Mouse (Mus musculus): ENCODE data around the gene Ahctf1.

Gene Ahctf1

DNA sequence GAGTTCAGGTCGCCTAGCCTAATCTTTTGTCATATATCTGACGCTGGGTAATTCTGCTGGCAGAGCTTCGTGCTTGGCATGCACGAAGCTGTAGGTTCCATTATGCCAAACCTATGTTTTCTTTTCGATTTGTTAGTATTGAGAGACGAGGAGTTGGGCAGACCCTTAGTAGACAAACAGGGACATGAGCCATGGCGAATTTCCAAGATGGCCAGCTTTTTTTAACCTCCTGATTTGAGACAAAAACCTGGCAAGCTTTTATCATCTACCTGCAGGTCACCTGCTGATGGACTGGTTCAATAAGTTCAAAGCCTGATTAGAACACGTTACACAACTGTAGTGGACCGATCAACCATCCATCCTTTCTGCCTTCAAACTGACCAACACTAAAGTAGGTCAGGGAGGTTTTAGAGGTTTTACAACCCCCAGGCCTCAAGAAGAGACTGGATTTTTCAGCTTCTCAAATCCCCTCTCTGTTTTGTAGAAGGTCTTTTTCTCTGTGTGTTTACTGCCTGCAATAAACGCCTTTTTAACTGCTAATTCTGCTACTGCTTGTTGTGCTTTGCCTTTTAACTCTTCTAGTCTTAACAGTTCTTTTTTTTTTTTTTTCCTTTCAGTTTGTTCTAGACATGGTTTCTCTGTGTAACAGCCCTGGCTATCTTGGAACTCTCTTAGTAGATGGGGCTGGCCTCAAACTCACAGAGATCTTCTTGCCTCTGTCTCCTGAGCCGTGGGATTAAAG lies 831 bp upstream of the Ahctf1 start:
- in situ Hi-C loops (cut with MboI, MseI), result no loop called here

DNA sequence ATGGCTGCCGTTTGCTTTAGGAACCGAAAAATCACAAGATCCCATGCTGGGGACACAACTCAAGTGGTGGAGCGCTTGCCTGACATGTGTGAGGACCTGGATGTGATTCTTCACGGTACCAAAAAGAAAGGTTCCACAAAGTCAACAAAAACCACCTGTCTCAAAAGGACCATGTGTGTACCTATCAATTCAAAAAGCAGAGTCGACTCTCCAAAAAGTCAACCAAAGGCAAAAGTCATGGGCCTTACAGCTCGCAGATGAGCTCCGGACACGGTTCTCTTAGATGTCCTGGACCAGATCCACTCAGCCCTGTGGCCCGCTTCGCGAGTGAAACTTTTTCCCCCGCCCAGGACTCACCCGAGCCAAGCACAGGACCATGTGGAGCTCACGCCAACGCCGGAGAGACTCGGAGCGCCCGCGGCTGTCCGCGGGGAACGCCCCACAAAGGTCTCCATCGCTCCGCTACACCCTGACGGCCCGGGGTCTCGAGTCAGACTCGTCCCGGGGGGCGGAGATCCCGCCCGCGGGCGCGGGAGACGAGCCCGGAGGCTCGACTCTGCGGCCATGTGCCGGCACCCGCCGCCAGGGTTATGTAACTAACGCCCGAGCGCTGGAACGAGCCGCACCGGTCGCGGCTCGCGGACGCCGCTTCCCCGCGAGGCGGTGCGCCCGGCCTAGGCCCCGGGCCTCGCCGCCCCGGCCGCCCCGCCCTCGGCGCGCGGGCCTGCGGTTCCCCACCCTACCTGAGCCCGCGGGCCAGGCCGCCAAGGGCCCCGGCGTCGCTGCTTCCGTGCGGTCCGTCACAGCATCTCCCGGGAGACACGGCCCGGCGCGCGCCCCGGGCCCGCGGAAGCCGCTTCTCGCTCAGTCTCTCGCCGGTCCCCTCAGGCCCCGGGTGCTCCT lies 619 bp downstream of the Ahctf1 start, which contains the start of gene Gm10518:
Gene Gm10518 (plus strand): TSS at position 767 of the 903 bp plus-strand sequence.
- in situ Hi-C loops (cut with MboI, MseI), result no loop called here

DNA sequence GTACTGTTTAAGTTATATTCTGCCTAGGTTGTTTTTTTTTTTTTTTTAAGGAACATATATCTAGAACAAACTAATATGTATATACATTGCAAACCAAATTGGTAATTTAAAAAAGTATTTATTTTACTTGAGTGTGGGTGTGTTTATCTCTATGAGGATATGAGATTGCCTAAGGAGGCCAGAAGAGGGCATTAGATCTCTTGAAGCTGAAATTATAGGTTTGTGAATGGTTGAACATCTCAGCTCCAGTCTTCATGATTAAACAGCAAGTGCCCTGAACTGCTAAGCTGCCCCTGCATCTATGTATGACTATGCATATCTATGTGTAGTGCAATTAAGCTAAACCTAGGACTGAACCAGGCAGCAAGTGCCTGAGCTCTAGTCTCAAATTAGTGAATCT lies 4.7 kb downstream of the Ahctf1 start:
- in situ Hi-C loops (cut with MboI, MseI), result loop anchor here (25.0 kb wide), 1 partner anchor 1064 kb away; the partner anchor contains the start of gene Sde2

DNA sequence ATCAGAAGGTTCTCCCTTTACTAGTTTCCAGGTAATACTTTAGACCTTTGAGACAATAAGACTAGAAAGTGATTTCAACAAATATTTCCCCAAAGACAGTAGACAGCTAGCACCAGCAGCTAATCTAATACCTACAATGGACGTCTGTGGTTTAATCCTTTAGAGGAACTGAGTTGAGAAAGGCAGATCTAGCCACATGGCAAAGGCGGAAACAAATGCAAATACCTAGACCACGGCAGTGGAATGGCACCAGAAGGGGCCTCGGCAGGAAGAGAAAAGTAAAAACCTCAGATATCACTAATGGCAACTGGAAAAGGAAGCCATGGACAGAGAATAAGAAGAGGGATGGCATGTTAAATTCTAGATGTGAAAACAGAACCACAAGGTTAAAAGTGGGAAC lies 16.2 kb downstream of the Ahctf1 start:
- in situ Hi-C loops (cut with MboI, MseI), result loop anchor here (25.0 kb wide), 1 partner anchor 1075 kb away; the partner anchor contains the start of gene Sde2

DNA sequence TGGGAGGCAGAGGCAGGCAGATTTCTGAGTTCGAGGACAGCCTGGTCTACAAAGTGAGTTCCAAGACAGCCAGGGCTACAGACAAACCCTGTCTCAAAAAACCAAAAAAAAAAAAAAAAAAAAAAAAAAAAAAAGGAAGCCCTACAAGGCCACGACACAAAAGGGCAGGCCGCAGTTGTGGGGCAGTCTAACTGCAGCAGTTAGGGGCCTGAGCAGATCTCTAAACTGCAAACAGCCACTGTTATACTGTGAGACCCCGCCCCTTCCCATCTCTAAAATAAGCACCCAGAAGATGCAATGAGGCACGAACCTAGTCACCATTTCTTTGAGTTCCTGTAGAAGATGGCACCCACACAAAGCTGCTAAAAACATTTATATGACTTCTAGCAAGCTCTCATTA lies 18.0 kb downstream of the Ahctf1 start:
- in situ Hi-C loops (cut with MboI, MseI), result loop anchor here (25.0 kb wide), 1 partner anchor 1077 kb away; the partner anchor contains the start of gene Sde2

DNA sequence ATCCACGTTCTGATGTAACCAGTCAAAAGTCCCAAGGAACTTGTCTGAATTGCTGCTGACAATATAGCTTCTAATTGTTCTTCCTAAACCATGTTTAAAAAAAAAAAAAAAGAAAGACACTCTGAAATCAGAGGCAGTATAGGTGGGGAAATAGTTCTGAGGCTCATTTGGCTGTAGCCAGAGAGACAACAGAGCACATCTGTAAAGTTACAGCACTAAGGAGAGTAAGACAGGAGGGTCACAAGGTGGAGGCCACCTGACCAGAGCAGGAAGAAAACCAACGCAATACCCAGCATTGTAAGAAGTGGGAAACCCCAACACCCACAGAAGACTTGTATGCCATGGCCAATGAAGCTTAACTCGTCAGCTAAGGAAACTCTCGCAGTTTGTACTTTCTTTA lies 19.4 kb downstream of the Ahctf1 start:
- in situ Hi-C loops (cut with MboI, MseI), result loop anchor here (25.0 kb wide), 1 partner anchor 1078 kb away; the partner anchor contains the start of gene Sde2

DNA sequence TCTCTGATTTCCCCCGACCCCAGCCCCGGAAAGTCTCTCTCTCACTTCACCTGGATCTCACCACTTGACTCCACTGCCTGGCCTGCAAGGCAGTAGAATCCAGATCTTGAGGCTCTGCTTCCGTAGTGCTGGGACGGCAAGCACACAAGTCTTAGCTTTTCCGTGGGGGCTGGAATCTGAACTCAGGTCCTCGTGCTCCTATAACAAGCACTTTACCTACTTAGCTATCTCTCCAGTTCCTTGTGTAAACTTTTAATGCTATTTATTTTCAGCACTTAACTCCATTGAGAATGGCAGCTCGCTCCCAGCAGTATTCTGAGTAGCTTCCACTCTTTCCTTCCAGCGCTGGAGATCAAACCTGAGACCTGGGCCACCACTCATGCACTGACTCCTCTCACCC lies 26.6 kb downstream of the Ahctf1 start:
- in situ Hi-C loops (cut with MboI, MseI), result loop anchor here (10.0 to 25.0 kb wide), 3 partner anchors 252 to 1338 kb away; partner anchors contain the start of gene Sde2

DNA sequence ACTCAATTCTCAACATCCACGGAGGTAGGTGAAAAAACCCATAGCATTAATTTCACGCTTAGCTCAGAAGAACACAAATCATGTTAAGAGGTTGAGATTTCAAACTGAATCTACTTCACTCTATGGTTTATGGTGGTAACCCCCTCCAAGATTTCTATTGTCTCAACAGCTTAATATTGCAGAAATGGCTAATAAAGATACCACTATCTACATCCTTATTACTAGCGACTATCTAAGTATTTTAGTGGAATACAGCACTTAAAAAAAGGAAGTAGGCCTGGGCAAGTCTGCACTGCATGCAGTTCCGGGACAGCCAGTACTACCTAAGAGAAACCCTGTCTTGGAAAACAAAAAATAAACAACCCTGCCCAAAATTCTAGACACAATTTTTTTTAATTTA lies 42.9 kb downstream of the Ahctf1 start:
- in situ Hi-C loops (cut with MboI, MseI), result no loop called here

DNA sequence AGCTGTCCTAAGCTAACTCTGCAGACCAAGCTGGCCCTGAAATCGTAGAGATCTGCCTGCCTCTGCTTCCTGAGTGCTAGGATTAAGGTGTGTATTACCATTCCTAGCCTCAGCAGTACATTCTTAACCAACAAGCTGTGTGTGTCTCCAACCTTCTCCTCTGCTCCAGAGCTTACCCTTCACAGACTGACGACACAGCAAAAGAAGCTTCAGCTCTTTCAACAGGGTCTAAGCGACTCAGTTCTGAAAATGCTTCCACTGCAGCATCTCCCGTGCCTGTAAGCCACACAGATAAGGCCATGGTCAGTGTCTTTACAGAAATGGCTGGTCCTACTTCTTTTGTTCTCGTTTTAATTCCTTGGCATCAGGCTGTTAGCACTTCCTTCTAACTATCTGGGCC lies 43.4 kb downstream of the Ahctf1 start:
- in situ Hi-C loops (cut with MboI, MseI), result no loop called here

DNA sequence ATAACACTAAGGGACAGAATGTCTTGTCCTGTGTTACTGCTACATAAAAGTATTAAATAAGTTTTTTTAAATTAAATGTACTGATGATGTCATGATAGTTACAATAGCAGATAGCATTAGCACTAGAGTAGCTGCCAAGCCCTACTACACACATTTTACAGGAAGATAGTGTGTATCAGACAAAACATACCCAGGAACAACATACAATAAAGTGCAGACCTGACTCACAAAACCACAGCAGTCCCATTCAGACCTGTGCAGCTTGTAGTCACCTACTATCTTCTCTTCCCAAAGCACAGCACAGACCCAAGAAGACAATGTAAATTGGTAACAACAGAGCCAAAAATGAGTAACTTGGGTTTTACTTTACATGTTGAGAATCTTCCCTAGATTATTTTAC lies 47.0 kb downstream of the Ahctf1 start:
- in situ Hi-C loops (cut with MboI, MseI), result no loop called here

DNA sequence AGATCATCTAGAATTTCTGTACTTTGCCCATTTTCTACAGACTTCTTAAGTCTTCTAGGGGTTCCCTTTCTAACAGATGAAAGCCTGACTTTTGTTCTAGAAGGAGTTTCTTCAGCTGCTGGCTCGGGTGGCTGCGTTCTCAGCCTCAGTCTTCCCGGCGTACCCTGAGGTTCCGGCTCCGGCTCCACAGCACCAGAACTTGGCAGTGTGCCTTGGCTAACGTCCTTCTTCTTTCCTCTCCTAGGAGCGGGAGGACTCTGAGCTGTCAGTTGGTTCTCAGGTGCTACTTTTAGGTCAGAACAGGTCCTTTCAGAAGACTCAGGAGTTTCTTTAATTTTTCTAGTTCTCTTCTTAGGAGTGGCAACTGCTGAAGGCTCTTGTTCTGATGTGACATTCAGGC lies 50.5 kb downstream of the Ahctf1 start:
- in situ Hi-C loops (cut with MboI, MseI), result no loop called here

DNA sequence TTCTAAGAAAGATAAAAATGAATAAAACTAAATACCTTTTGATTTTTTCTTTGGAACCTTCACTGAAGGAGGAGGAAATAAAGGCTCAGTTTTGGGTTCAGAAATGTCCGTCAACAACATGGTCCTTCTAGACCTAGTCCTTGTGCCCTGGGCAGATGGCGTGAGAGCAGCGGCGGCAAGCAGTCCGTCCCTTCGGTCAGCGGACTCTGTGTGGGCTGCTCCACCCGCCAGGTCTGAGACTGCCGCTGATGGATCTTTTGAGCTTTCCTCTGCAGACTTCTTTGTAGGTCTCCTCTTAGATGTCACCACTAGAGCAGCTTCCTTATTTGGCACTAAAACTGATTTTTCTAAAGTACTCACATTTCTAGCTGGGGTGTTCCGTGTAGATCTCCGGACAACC lies 51.2 kb downstream of the Ahctf1 start:
- in situ Hi-C loops (cut with MboI, MseI), result no loop called here

DNA sequence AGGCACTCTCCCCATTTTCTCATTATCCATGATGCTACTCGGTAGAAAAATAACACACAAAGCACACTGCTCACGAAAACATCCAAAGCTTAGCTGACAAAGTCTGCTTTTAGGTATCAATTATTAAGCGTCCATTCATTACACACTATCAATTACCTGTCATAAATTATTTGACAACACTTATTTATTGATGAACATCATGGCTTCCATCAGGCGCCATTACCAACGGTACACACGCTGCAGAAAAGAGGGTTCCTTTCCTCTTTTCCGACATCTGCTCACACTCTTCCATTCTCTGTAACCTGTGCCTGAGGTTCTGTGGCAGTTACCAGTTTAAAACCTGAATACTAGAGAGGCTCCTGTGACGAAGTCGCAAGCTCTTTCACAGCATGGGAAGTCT lies 58.3 kb downstream of the Ahctf1 start, which contains the start of gene Kif28:
Gene Kif28 (minus strand): TSS at position 101 of the 400 bp plus-strand sequence.
- in situ Hi-C loops (cut with MboI, MseI), result no loop called here

DNA sequence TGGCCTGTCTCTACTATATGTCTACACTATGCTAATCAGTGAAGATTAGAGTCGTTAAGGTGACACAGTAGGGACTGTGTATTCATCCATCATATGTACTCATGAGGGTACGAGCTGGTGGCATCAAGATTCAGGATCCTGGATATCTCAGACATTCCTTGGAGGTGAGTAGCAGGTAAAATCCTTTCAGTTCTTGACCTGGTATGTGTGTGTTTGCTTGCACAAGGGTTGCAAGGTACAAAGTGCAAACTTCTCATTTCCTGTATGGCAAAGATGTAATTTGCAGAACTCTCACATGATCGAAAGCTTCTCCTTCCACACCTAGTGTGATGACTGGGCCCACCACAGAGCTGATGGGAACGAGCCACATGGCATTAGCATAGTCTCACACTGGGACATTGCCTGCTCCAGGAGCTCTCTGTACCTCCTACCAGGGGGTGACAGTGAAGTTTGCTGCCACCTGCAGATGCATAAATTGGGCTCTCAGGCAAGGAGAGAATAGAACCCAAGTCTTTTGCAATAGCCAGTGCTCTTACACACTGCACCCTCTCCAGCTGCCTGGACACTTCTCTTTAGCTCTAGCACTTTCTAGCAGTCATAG lies 59.8 kb downstream of the Ahctf1 start:
- in situ Hi-C loops (cut with MboI, MseI), result loop anchor here (5.0 kb wide), 1 partner anchor 49 kb away; no protein-coding TSS in a partner anchor

DNA sequence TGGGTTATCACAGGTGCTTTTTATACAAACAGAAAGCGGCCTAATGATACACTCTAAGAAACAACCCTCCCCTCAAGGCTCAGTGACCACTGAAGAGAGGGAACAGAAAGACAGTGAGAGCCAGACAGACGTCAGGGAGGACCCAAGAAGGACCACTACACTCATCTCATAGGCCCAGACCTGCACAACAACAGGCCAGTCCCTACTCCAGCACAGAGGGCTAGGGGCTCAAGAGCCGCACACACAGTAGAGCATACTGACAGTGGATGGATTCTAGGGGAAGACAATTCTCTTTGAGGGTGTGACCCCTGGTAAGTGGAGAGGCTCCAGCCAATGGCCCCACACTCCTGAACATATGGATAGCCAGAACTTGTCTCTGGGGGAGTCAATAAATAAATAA lies 67.0 kb downstream of the Ahctf1 start:
- in situ Hi-C loops (cut with MboI, MseI), result loop anchor here (10.0 kb wide), 1 partner anchor 92 kb away; no protein-coding TSS in a partner anchor

DNA sequence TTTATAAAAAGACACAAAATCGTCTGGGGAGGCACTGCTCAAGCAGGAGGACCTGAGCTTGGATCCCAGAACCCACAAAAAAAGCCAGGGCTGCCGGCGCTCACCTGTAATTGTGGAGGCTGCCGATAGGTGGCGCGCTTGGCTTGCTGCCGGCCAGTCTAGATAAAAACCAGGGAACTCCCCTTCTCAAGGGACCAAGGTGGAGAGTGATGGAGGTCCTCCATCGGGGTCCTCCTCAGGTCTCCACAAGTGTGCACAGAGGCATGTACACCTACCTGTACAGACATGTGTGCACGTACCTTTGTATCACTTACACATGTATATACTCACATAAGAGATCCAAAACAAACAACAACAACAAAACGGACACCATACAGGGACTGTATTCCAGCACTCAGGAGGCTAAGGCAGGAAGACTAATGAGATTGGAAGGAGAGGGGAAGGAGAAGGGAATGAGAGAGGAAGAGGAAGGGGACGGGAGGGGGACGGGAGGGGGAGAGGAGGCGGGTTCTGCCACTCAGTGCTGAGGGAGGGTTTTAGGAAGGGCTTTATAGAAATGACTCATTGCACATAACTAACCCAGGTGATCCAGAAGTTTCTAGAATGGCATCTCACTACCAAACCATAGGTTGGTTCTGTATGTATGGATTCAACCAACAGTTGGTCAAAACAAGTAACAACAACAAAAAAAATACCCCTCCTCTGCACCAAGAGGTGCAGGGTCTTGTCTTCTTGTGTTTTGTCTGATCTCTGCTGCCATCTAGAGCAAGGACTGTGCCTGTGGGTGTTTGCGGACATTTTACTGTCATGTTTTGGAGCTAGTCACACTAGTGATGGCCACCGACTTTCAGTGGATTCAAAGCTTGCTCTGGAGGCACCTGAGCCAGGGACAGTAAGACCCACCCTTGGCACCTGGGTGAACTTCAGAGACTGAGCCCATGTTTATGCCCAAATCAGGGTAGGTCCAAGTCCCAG lies 68.7 kb downstream of the Ahctf1 start:
- in situ Hi-C loops (cut with MboI, MseI), result loop anchor here (5.0 to 10.0 kb wide), 2 partner anchors 90 to 383 kb away; no protein-coding TSS in a partner anchor

DNA sequence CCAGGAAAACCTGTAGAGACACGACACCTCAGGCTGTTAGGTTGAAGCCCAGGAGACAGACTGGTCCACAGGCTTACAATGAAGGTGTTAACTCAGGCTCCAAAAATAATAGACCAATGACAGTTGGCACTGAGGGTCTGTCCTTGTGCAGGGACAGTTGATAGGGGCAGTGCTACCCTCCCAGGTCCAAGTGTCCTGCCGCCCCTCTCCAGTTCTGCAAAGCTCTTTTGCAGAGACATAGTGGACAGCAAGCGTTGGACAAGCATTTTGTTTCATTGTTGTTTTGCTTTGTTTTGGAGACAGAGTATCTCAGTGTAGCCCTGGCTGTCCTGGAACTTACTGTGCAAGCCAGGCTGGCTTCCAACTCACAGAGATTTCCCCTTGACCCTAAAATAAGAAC lies 72.1 kb downstream of the Ahctf1 start:
- in situ Hi-C loops (cut with MboI, MseI), result loop anchor here (5.0 to 10.0 kb wide), 2 partner anchors 87 to 386 kb away; no protein-coding TSS in a partner anchor

DNA sequence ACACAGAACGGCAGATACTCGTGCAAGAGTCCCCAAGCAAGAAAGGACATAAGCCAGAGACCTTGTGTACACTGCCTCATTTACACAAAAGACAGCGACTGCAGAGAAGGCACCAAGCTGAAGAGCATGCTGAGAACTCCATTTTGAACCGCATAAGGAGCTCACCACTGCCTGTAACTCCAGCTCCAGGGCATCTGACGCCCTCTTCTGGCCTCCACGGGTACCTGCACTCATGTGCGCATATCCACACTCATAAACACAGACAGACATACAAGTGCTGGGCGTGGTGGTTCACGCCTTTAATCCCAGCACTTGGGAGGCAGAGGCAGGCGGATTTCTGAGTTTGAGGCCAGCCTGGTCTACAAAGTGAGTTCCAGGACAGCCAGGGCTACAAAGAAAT lies 74.8 kb downstream of the Ahctf1 start:
- in situ Hi-C loops (cut with MboI, MseI), result no loop called here

DNA sequence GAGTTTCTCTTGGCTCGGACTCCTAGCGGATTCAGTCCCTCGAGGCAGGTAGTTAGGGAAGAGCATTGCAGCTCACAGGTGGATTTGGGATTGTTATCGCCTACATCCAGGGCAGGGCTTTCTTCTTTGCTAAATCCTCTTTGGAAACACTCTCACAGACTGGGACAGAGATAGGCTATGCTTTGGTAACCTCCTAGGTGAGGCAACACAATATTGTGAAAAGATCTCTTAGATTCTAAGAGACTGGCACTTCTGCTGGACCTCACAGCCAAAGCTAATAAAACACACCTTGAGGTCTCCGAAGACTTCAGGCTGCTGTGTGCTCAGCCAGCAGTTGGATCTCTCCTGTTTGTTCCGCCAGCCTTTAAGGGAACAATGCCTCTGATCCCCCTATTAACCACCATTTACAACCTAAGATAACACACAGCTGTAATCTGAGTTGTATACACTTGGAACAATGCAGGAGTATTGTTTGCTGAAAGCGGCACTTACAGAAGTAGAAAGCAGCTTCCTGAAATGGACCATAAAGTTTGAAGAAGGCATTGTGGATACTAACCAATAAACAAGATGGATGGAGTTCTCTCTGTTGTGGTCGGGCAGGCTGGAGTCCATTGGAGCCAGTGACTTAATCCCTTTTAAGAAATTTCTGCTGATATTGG lies 80.5 kb downstream of the Ahctf1 start:
- in situ Hi-C loops (cut with MboI, MseI), result no loop called here

DNA sequence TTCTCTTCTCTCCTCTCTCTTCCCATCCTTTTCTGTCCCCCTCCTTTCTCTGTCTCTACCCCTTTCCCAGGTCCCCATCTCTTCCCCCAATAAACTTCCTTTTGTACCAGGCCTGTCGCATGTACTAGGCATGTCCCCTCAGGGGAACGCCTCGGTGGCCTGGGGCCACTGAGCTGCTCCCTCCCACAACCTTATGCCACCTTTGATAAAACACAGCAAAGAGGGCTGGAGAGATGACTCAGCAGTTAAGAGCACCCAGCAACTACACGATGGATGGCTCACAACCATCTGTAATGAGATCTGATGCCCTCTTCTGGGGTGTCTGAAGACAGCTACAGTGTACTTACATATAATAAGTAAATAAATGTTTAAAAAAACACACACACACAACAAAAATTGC lies 87.7 kb downstream of the Ahctf1 start:
- in situ Hi-C loops (cut with MboI, MseI), result no loop called here
